Mouse (Mus musculus): ENCODE data around the gene Lrrc7.
"Not testable (repeated sequence)": the region's sequence is repeated elsewhere in the genome, so short reads cannot be mapped to it uniquely, and the experiment has no call there.

- TF ChIP-seq POLR2A (IDR thresholded peaks at IDR 0.05; ENCODE audit: borderline replicate concordance, extremely low read depth, low read depth, low read length); CTCF (IDR thresholded peaks at IDR 0.05; ENCODE audit: insufficient read depth, low read length): not testable (repeated sequence)
Measured at GRCm38 (mm10) chr3:158102530-158102929, 459.5 kb downstream of the Lrrc7 start.

Data from lung, adult 2 months (tissue).